Mouse (Mus musculus) right cerebral cortex, postnatal 10 days (tissue): ENCODE data around the gene Slc34a3.

ENCODE experiments used
- DNase-seq, 2 experiments: peaks; one replicate each; pipeline ENCODE4 v3.0.0; 2021; ENCODE audit warnings: low spot score in 2 of 2

Gene Slc34a3

GRCm38 (mm10) chr2:25225811-25226379 lies 8.3 kb downstream of the Slc34a3 start:
- DNase-seq, result peak in 1 of 2 experiments; percentile 29

GRCm38 (mm10) chr2:25224766-25225752 lies 9.1 kb downstream of the Slc34a3 start:
- DNase-seq, result peak; percentile 99 to 100

- DNase-seq, result no peak
Observed at GRCm38 (mm10) chr2:25224492-25224765, 9.7 kb downstream of the Slc34a3 start, which contains the start of gene Tubb4b. TSS of gene Tubb4b (minus strand) at chr2:25224702.

GRCm38 (mm10) chr2:25223681-25224491 lies 10.3 kb downstream of the Slc34a3 start:
- peak; percentile 71 to 80 for DNase-seq

GRCm38 (mm10) chr2:25221331-25221772 lies 12.8 kb downstream of the Slc34a3 start:
- no peak for DNase-seq

GRCm38 (mm10) chr2:25218445-25218844 lies 15.7 kb downstream of the Slc34a3 start, which contains the start of gene Fam166a:
TSS of gene Fam166a (plus strand) at chr2:25218745.
- no peak for DNase-seq

GRCm38 (mm10) chr2:25217666-25218065 lies 16.5 kb downstream of the Slc34a3 start:
- DNase-seq, result no peak

GRCm38 (mm10) chr2:25214444-25214843 lies 19.7 kb downstream of the Slc34a3 start, which contains the start of gene Stpg3:
TSS of gene Stpg3 (minus strand) at chr2:25214637.
- no peak for DNase-seq

GRCm38 (mm10) chr2:25213266-25213865 lies 20.8 kb downstream of the Slc34a3 start:
- DNase-seq, result peak in 1 of 2 experiments; percentile 17

- peak; percentile 90 to 91 for DNase-seq
Observed at GRCm38 (mm10) chr2:25211121-25211670, 23.0 kb downstream of the Slc34a3 start, which contains the start of gene Nelfb. TSS of gene Nelfb (minus strand) at chr2:25211489.

- peak in 1 of 2 experiments; percentile 23 for DNase-seq
Observed at GRCm38 (mm10) chr2:25210686-25211085, 23.5 kb downstream of the Slc34a3 start.

GRCm38 (mm10) chr2:25207593-25207992 lies 26.6 kb downstream of the Slc34a3 start:
- DNase-seq, result peak in 1 of 2 experiments; percentile 15

- peak in 1 of 2 experiments; percentile 41 for DNase-seq
Observed at GRCm38 (mm10) chr2:25203631-25204214, 30.4 kb downstream of the Slc34a3 start.

- peak in 1 of 2 experiments; percentile 22 for DNase-seq
Observed at GRCm38 (mm10) chr2:25200631-25201030, 33.5 kb downstream of the Slc34a3 start.

GRCm38 (mm10) chr2:25197946-25198345 lies 36.2 kb downstream of the Slc34a3 start:
- DNase-seq, result no peak

- no peak for DNase-seq
Observed at GRCm38 (mm10) chr2:25197191-25197590, 37.0 kb downstream of the Slc34a3 start.

GRCm38 (mm10) chr2:25196172-25196954 lies 37.8 kb downstream of the Slc34a3 start, which contains the start of gene Tor4a:
TSS of gene Tor4a (minus strand) at chr2:25196886.
- DNase-seq, result peak in 1 of 2 experiments; percentile 55

- DNase-seq, result peak in 1 of 2 experiments; percentile 53
Observed at GRCm38 (mm10) chr2:25195211-25196156, 38.7 kb downstream of the Slc34a3 start.
